Mouse (Mus musculus) hindbrain, embryonic 15.5 days (tissue): ENCODE data around the gene Pde4d. TPM values are rescaled to one million over a fixed set of nuclear protein-coding genes. Genes with fewer than 3 reads are reported as not detected.

Experiments
- ATAC-seq: fragments of 200-750 bp; cut with Nextera tagmentation; 2 replicates; pipeline ENCODE4 v1.8.0; 2017; ENCODE audit warnings: low read depth, moderate number of reproducible peaks, moderate TSS enrichment; ENCODE audit not compliant: low FRiP score
- H3K27ac ChIP-seq: fragments of 300-500 bp; sonication (generic); replicated peaks from 2 replicates; pipeline ENCODE4 v1.5.1; 2015; ENCODE audit warnings: mild to moderate bottlenecking, inconsistent platforms
- H3K27me3 ChIP-seq: fragments of 300-500 bp; sonication (generic); 2 replicates; pipeline ENCODE4 v1.6.1; 2015; ENCODE audit warnings: control low read depth, inconsistent platforms
- H3K36me3 ChIP-seq: fragments of 300-500 bp; sonication (generic); 2 replicates; pipeline ENCODE4 v1.6.1; 2015; ENCODE audit warnings: control low read depth, inconsistent platforms
- H3K4me1 ChIP-seq: fragments of 300-500 bp; sonication (generic); replicated peaks from 2 replicates; pipeline ENCODE4 v1.6.1; 2015; ENCODE audit warnings: control low read depth, inconsistent platforms
- H3K4me2 ChIP-seq: fragments of 300-500 bp; sonication (generic); 2 replicates; pipeline ENCODE4 v1.6.1; 2015; ENCODE audit warnings: moderate library complexity, mild to moderate bottlenecking, inconsistent platforms
- H3K4me3 ChIP-seq: fragments of 300-500 bp; sonication (generic); 2 replicates; pipeline ENCODE4 v1.5.1; 2015; ENCODE audit warnings: mild to moderate bottlenecking, inconsistent platforms
- H3K9ac ChIP-seq: fragments of 300-500 bp; sonication (generic); 2 replicates; pipeline ENCODE4 v1.6.1; 2015; ENCODE audit warnings: inconsistent platforms
- H3K9me3 ChIP-seq: fragments of 300-500 bp; sonication (generic); 2 replicates; pipeline ENCODE4 v1.6.1; 2016; ENCODE audit warnings: control low read depth, inconsistent platforms
- WGBS: fragments of 180-500 bp; shearing (Covaris S2); methylation state at CpG from one replicate; pipeline ENCODE4 v1.1.7; 2015; 5-methylcytosine and 5-hydroxymethylcytosine counted together
- microRNA counts: library from miRNA; unstranded; fragments of <30 nt; microRNA quantifications from one replicate; lab custom pipeline; 2016
- microRNA-seq: library from miRNA; unstranded; fragments of <30 nt; microRNA quantifications from one replicate; pipeline ENCODE4, GENCODE M21; 2016
- polyA plus RNA-seq: library from polyadenylated mRNA; unstranded; fragments of >200 nt; fragmentation: Nextera tagmentation; extraction: Ambion mirVana; gene quantifications from 2 replicates; pipeline ENCODE4 v1.2.1, GENCODE M21; 2015

The Pde4d gene
- polyA plus RNA-seq, 1 experiment from 2014 or later, result 19.4 TPM

DNA sequence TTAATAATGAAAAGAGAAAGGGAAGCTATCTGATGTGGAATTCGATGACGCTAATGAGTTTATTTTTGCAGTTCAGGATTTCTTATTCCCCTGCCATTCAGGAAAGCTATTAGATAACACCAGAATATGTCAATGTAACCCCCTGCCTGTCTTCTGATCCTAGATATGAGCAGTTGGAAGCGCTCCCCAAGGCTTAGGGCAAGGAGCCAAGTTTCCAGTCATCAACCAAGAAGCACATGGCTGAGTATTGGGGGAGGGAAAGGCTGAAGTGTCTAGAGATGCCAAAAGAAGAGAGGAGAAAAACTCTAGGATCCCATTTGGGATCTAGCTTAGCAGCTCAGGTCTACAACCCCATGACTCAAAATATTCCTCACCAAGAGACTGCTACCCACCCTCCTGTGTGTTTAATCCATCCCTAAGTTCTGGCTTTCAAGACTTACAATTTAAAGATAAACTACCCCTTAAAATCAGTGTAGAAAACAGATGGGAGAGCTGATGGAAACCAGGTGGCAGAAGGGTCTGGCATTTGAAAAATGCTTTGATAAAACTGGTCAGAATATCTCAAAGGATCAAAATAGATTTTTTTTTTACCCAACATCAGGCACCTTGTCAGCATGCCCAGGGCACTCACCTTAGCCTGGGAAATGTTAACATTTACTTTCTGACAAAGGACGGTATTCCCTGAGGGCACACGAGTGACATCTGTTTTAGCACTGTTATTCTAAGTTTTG is 1543.2 kb downstream of the Pde4d start:
- Histone ChIP-seq H3K27ac (no peak overlapping the region), H3K4me1 (peaks cover 5% of the 10 kb centered on the region), H3K36me3 (no peaks in the 10 kb centered on the region), H3K4me2 (no peak overlapping the region), H3K9me3 (no peaks in the 10 kb centered on the region), H3K9ac (no peak overlapping the region), H3K4me3 (no peak overlapping the region), H3K27me3 (no peaks in the 10 kb centered on the region)
- WGBS, result 74% methylated on average over 5 of the region's 5 CpGs
- no peak for ATAC-seq

GRCm38 (mm10) chr13:109994240-109994764 is 1544.6 kb downstream of the Pde4d start:
- WGBS, result 87% methylated on average over 3 of the region's 3 CpGs
- Histone ChIP-seq H3K36me3 (no peaks in the 10 kb centered on the region), H3K4me3 (no peak overlapping the region), H3K27me3 (no peaks in the 10 kb centered on the region), H3K4me1 (peaks cover 5% of the 10 kb centered on the region), H3K4me2 (no peak overlapping the region), H3K9ac (no peak overlapping the region), H3K9me3 (no peaks in the 10 kb centered on the region), H3K27ac (no peak overlapping the region)
- ATAC-seq, result no peak

DNA sequence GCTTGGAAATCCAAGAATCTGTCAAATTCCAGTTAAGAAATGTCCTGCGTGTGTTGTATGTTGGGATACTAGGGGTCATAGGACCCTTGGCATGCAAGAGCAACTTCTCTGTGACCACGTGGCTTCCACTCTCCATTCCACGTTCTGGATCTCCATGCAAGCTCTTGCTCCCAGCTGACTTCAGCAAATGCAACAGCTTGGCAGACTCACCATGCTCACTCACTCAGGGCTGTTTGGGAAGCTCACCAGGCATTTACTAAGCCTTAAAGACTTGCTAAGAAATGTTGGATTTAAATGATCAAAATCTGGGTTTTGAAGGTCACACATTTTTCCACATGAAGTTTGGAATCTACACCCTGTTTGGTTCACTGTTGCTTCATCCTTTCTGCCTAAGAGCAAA is 1552.3 kb downstream of the Pde4d start:
- Histone ChIP-seq H3K9ac (no peak overlapping the region), H3K27me3 (no peaks in the 10 kb centered on the region), H3K9me3 (no peaks in the 10 kb centered on the region), H3K4me1 (no peaks in the 10 kb centered on the region), H3K4me3 (no peak overlapping the region), H3K36me3 (no peaks in the 10 kb centered on the region), H3K27ac (no peak overlapping the region), H3K4me2 (no peak overlapping the region)
- WGBS, result 90% methylated on average over 3 of the region's 3 CpGs
- ATAC-seq, result no peak

MicroRNAs encoded within 50 kb of the gene (microRNA counts, 519-probe panel; counts per million panel counts)
- microRNA mmu-miR-1904 (lab: Ali Mortazavi, UCI) (2,041 counts per million, percentile 18 among the panel's probes with 10 or more counts), microRNA mmu-miR-582-3p (lab: Ali Mortazavi, UCI) (not detected), microRNA mmu-miR-582-5p (lab: Ali Mortazavi, UCI) (2,469 counts per million, percentile 38 among the panel's probes with 10 or more counts)

Small RNAs within 50 kb of the gene (microRNA-seq; reads per million reads assigned to microRNA genes)
- gene Mir1904 (not detected), gene Mir582 (29.9 reads per million, percentile 38 among the genes with 10 or more reads in this experiment)

Other genes with a start within 250 kb of the Pde4d start
- 2.7 and 3.0 TPM in 2 replicates for gene Elovl7, start 235.5 kb upstream of the Pde4d start, polyA plus RNA-seq
- 2.5 and 2.8 TPM in 2 replicates for gene Depdc1b, start 133.6 kb upstream of the Pde4d start, polyA plus RNA-seq